Mouse (Mus musculus) ES-E14 (cell line): Measurements from ENCODE around the gene Drc3.

Experiments
- CHD2 ChIP-seq: IDR thresholded peaks from 2 replicates; pipeline ENCODE4 v1.6.1; 2014; ENCODE audit warnings: mild to moderate bottlenecking, low read depth, low read length, inconsistent platforms
- ZC3H11A ChIP-seq: IDR thresholded peaks from 2 replicates; pipeline ENCODE4 v1.6.1; 2012; ENCODE audit warnings: low read depth, mild to moderate bottlenecking, inconsistent platforms, low read length, borderline replicate concordance

DNA sequence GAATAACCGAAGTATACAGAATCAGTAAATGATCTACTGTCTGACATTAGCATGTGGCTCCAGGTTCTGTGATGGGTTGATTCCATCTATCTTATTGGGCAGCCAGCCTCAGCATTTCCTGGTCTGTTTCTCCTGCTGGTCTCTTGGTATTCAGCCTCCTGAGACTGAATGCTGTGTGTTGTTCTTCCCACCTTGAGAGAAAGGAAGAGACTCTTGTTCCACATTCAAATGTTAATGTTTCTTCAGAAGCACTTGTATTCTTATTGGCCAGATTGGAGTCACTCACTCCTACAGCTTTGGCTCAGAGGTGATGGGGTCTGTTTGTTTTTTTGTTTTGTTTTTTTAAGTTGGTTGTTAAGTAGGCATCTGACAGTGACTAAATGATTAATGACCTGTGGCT is 69.9 kb downstream of the Drc3 start:
- TF ChIP-seq CHD2 (no peak), ZC3H11A (no peak)
